Mouse (Mus musculus): Measurements from ENCODE around the gene Scrn2. TPM values are rescaled to one million over a fixed set of nuclear protein-coding genes. Genes with fewer than 3 reads are reported as not detected.

Gene Scrn2
- polyA plus RNA-seq, 1 experiment from 2014 or later: 27.2 TPM

Small RNA genes within 50 kb of the gene (microRNA-seq; reads per million reads assigned to microRNA genes)
- 0.87 reads per million for gene Mir8103

Other genes with a start within 250 kb of the Scrn2 start
- gene Cbx1, start 240.8 kb upstream of the Scrn2 start, polyA plus RNA-seq (2015; fragmentation: Nextera tagmentation; extraction: Ambion mirVana): 158 and 163 TPM in 2 replicates
- gene Nfe2l1, start 200.0 kb upstream of the Scrn2 start, polyA plus RNA-seq (2015; fragmentation: Nextera tagmentation; extraction: Ambion mirVana): 68.6 and 69.3 TPM in 2 replicates
- 140 and 149 TPM in 2 replicates for gene Copz2, start 180.1 kb upstream of the Scrn2 start, polyA plus RNA-seq (2015; fragmentation: Nextera tagmentation; extraction: Ambion mirVana)
- gene Cdk5rap3, start 113.4 kb upstream of the Scrn2 start, polyA plus RNA-seq (2015; fragmentation: Nextera tagmentation; extraction: Ambion mirVana): 87.0 and 92.3 TPM in 2 replicates
- gene Prr15l, start 101.8 kb upstream of the Scrn2 start, polyA plus RNA-seq (2015; fragmentation: Nextera tagmentation; extraction: Ambion mirVana): 0.60 and 0.97 TPM in 2 replicates
- gene Pnpo, start 86.0 kb upstream of the Scrn2 start, polyA plus RNA-seq (2015; fragmentation: Nextera tagmentation; extraction: Ambion mirVana): 21.2 and 25.0 TPM in 2 replicates
- gene Sp2, start 47.0 kb upstream of the Scrn2 start, polyA plus RNA-seq (2015; fragmentation: Nextera tagmentation; extraction: Ambion mirVana): 16.9 and 18.7 TPM in 2 replicates
- 3.6 and 4.3 TPM in 2 replicates for gene Sp6, start 16.5 kb upstream of the Scrn2 start, polyA plus RNA-seq (2015; fragmentation: Nextera tagmentation; extraction: Ambion mirVana)
- gene Lrrc46, start 11.5 kb downstream of the Scrn2 start, polyA plus RNA-seq (2015; fragmentation: Nextera tagmentation; extraction: Ambion mirVana): 0.92 and 0.98 TPM in 2 replicates
- gene Mrpl10, start 11.6 kb downstream of the Scrn2 start, polyA plus RNA-seq (2015; fragmentation: Nextera tagmentation; extraction: Ambion mirVana): 81.9 and 83.2 TPM in 2 replicates
- gene Osbpl7, start 20.7 kb downstream of the Scrn2 start, polyA plus RNA-seq (2015; fragmentation: Nextera tagmentation; extraction: Ambion mirVana): 8.9 and 10.1 TPM in 2 replicates
- 0.09 TPM in 1 of 2 replicates, not detected in the other for gene Tbx21, start 85.4 kb downstream of the Scrn2 start, polyA plus RNA-seq (2015; fragmentation: Nextera tagmentation; extraction: Ambion mirVana)
- gene Tbkbp1, start 121.6 kb downstream of the Scrn2 start, polyA plus RNA-seq (2015; fragmentation: Nextera tagmentation; extraction: Ambion mirVana): 8.2 and 8.4 TPM in 2 replicates
- 57.3 and 59.2 TPM in 2 replicates for gene Kpnb1, start 157.9 kb downstream of the Scrn2 start, polyA plus RNA-seq (2015; fragmentation: Nextera tagmentation; extraction: Ambion mirVana)

Data from limb, embryonic 13.5 days (tissue).